Mouse (Mus musculus): ENCODE measurements around the gene Dennd4c. TPM values are rescaled to one million over a fixed set of nuclear protein-coding genes. Genes with fewer than 3 reads are reported as not detected.
"Not testable (repeated sequence)": the region's sequence is repeated elsewhere in the genome, so short reads cannot be mapped to it uniquely, and the experiment has no call there.

The Dennd4c gene
- polyA plus RNA-seq, 1 experiment, result 2.8 TPM

- Histone ChIP-seq H3K79me3 (ENCODE audit: low read depth) (no peaks in the 10 kb centered on the region), H3K36me3 (ENCODE audit: control insufficient read depth, insufficient read depth) (peaks cover 42% of the 10 kb centered on the region), H3K79me2 (ENCODE audit: control insufficient read depth, insufficient read depth) (no peaks in the 10 kb centered on the region), H3K4me3 (ENCODE audit: insufficient read depth, poor library complexity, severe bottlenecking) (no peak overlapping the region), H3K27me3 (ENCODE audit: control insufficient read depth, insufficient read depth, insufficient read length) (no peaks in the 10 kb centered on the region), H3ac (ENCODE audit: control insufficient read depth, insufficient read length, low read depth) (no peak overlapping the region)
- no peak for TF ChIP-seq USF1 (IDR thresholded peaks at IDR 0.05; ENCODE audit: low read depth)
- TF ChIP-seq MYOG (IDR thresholded peaks at IDR 0.05; ENCODE audit: control insufficient read depth, extremely low read depth, insufficient read length), result no peak
- no peak for TF ChIP-seq CTCF (IDR thresholded peaks at IDR 0.05; ENCODE audit: control insufficient read depth, insufficient read depth, insufficient read length)
- no peak for TF ChIP-seq CEBPB (IDR thresholded peaks at IDR 0.05; ENCODE audit: low read depth)
- TF ChIP-seq MAX (IDR thresholded peaks at IDR 0.05), result no peak
- no peak for TF ChIP-seq FOSL1 (IDR thresholded peaks at IDR 0.05; ENCODE audit: insufficient read depth, low read length, poor library complexity, severe bottlenecking)
- TF ChIP-seq MYOD1 (IDR thresholded peaks at IDR 0.05; ENCODE audit: control insufficient read depth, insufficient read length, low read depth), result no peak
Measured at GRCm38 (mm10) chr4:86810604-86811003, 62.2 kb downstream of the Dennd4c start.

GRCm38 (mm10) chr4:86814850-86815249 lies 66.5 kb downstream of the Dennd4c start:
- H3K27me3 ChIP-seq (ENCODE audit: control insufficient read depth, insufficient read depth, insufficient read length), result no peaks in the 10 kb centered on the region
- no peaks in the 10 kb centered on the region for H3K79me3 ChIP-seq (ENCODE audit: low read depth)
- H3ac ChIP-seq (ENCODE audit: control insufficient read depth, insufficient read length, low read depth), result no peak overlapping the region
- no peak for TF ChIP-seq FOSL1 (IDR thresholded peaks at IDR 0.05; ENCODE audit: insufficient read depth, low read length, poor library complexity, severe bottlenecking)
- no peak for TF ChIP-seq MAX (IDR thresholded peaks at IDR 0.05)
- TF ChIP-seq MYOD1 (IDR thresholded peaks at IDR 0.05; ENCODE audit: control insufficient read depth, insufficient read length, low read depth), result no peak
- TF ChIP-seq CTCF (IDR thresholded peaks at IDR 0.05; ENCODE audit: control insufficient read depth, insufficient read depth, insufficient read length), result no peak
- TF ChIP-seq CEBPB (IDR thresholded peaks at IDR 0.05; ENCODE audit: low read depth), result no peak
- no peak for TF ChIP-seq MYOG (IDR thresholded peaks at IDR 0.05; ENCODE audit: control insufficient read depth, extremely low read depth, insufficient read length)
- no peak for TF ChIP-seq USF1 (IDR thresholded peaks at IDR 0.05; ENCODE audit: low read depth)
- H3K79me2 ChIP-seq (ENCODE audit: control insufficient read depth, insufficient read depth), result no peaks in the 10 kb centered on the region
- H3K36me3 ChIP-seq (ENCODE audit: control insufficient read depth, insufficient read depth), result peaks cover 14% of the 10 kb centered on the region
- H3K4me3 ChIP-seq (ENCODE audit: insufficient read depth, poor library complexity, severe bottlenecking), result no peak overlapping the region

GRCm38 (mm10) chr4:86823169-86823568 lies 74.8 kb downstream of the Dennd4c start:
- Histone ChIP-seq H3K27me3 (ENCODE audit: control insufficient read depth, insufficient read depth, insufficient read length) (no peaks in the 10 kb centered on the region), H3K79me3 (ENCODE audit: low read depth) (no peaks in the 10 kb centered on the region), H3ac (ENCODE audit: control insufficient read depth, insufficient read length, low read depth) (no peak overlapping the region), H3K79me2 (ENCODE audit: control insufficient read depth, insufficient read depth) (no peaks in the 10 kb centered on the region), H3K36me3 (ENCODE audit: control insufficient read depth, insufficient read depth) (peaks cover 66% of the 10 kb centered on the region), H3K4me3 (ENCODE audit: insufficient read depth, poor library complexity, severe bottlenecking) (no peak overlapping the region)
- TF ChIP-seq CEBPB (IDR thresholded peaks at IDR 0.05; ENCODE audit: low read depth) (no peak), MAX (IDR thresholded peaks at IDR 0.05) (no peak)

- Histone ChIP-seq H3K4me3 (ENCODE audit: insufficient read depth, poor library complexity, severe bottlenecking) (no peak overlapping the region), H3ac (ENCODE audit: control insufficient read depth, insufficient read length, low read depth) (no peak overlapping the region), H3K36me3 (ENCODE audit: control insufficient read depth, insufficient read depth) (peaks cover 74% of the 10 kb centered on the region), H3K79me3 (ENCODE audit: low read depth) (no peaks in the 10 kb centered on the region), H3K79me2 (ENCODE audit: control insufficient read depth, insufficient read depth) (no peaks in the 10 kb centered on the region), H3K27me3 (ENCODE audit: control insufficient read depth, insufficient read depth, insufficient read length) (no peaks in the 10 kb centered on the region)
- no peak for TF ChIP-seq FOSL1 (IDR thresholded peaks at IDR 0.05; ENCODE audit: insufficient read depth, low read length, poor library complexity, severe bottlenecking)
Measured at GRCm38 (mm10) chr4:86825143-86825542, 76.8 kb downstream of the Dennd4c start.

GRCm38 (mm10) chr4:86831896-86832295 lies 83.5 kb downstream of the Dennd4c start:
- no peak overlapping the region for H3K4me3 ChIP-seq (ENCODE audit: insufficient read depth, poor library complexity, severe bottlenecking)
- TF ChIP-seq CTCF (IDR thresholded peaks at IDR 0.05; ENCODE audit: control insufficient read depth, insufficient read depth, insufficient read length) (no peak), MYOD1 (IDR thresholded peaks at IDR 0.05; ENCODE audit: control insufficient read depth, insufficient read length, low read depth) (no peak), MYOG (IDR thresholded peaks at IDR 0.05; ENCODE audit: control insufficient read depth, extremely low read depth, insufficient read length) (no peak), FOSL1 (IDR thresholded peaks at IDR 0.05; ENCODE audit: insufficient read depth, low read length, poor library complexity, severe bottlenecking) (no peak)
- no peak overlapping the region for H3ac ChIP-seq (ENCODE audit: control insufficient read depth, insufficient read length, low read depth)
- no peaks in the 10 kb centered on the region for H3K27me3 ChIP-seq (ENCODE audit: control insufficient read depth, insufficient read depth, insufficient read length)
- no peaks in the 10 kb centered on the region for H3K79me3 ChIP-seq (ENCODE audit: low read depth)
- H3K36me3 ChIP-seq (ENCODE audit: control insufficient read depth, insufficient read depth), result peaks cover 38% of the 10 kb centered on the region
- H3K79me2 ChIP-seq (ENCODE audit: control insufficient read depth, insufficient read depth), result no peaks in the 10 kb centered on the region

GRCm38 (mm10) chr4:86841141-86841540 lies 92.8 kb downstream of the Dennd4c start:
- not testable (repeated sequence) for H3K79me3 ChIP-seq (ENCODE audit: low read depth); H3K27me3 ChIP-seq (ENCODE audit: control insufficient read depth, insufficient read depth, insufficient read length); H3ac ChIP-seq (ENCODE audit: control insufficient read depth, insufficient read length, low read depth); H3K79me2 ChIP-seq (ENCODE audit: control insufficient read depth, insufficient read depth); H3K4me3 ChIP-seq (ENCODE audit: insufficient read depth, poor library complexity, severe bottlenecking)
- peaks cover 52% of the 10 kb centered on the region for H3K36me3 ChIP-seq (ENCODE audit: control insufficient read depth, insufficient read depth)

GRCm38 (mm10) chr4:86845384-86845783 lies 97.0 kb downstream of the Dennd4c start:
- Histone ChIP-seq H3K36me3 (ENCODE audit: control insufficient read depth, insufficient read depth) (peaks cover 23% of the 10 kb centered on the region), H3K27me3 (ENCODE audit: control insufficient read depth, insufficient read depth, insufficient read length) (no peaks in the 10 kb centered on the region), H3K4me3 (ENCODE audit: insufficient read depth, poor library complexity, severe bottlenecking) (no peak overlapping the region), H3K79me3 (ENCODE audit: low read depth) (no peaks in the 10 kb centered on the region), H3ac (ENCODE audit: control insufficient read depth, insufficient read length, low read depth) (no peak overlapping the region), H3K79me2 (ENCODE audit: control insufficient read depth, insufficient read depth) (no peaks in the 10 kb centered on the region)
- TF ChIP-seq MYOG (IDR thresholded peaks at IDR 0.05; ENCODE audit: control insufficient read depth, extremely low read depth, insufficient read length) (no peak), CTCF (IDR thresholded peaks at IDR 0.05; ENCODE audit: control insufficient read depth, insufficient read depth, insufficient read length) (no peak), CEBPB (IDR thresholded peaks at IDR 0.05; ENCODE audit: low read depth) (no peak), MYOD1 (IDR thresholded peaks at IDR 0.05; ENCODE audit: control insufficient read depth, insufficient read length, low read depth) (no peak), FOSL1 (IDR thresholded peaks at IDR 0.05; ENCODE audit: insufficient read depth, low read length, poor library complexity, severe bottlenecking) (no peak), USF1 (IDR thresholded peaks at IDR 0.05; ENCODE audit: low read depth) (no peak), MAX (IDR thresholded peaks at IDR 0.05) (no peak)
